Mouse (Mus musculus) embryonic facial prominence, embryonic 15.5 days (tissue): ENCODE data around the gene Rsbn1l. TPM values are rescaled to one million over a fixed set of nuclear protein-coding genes. Genes with fewer than 3 reads are reported as not detected.

Experiments
- ATAC-seq: fragments of 200-750 bp; cut with Nextera tagmentation; 2 replicates; pipeline ENCODE4 v1.8.0; 2017; ENCODE audit warnings: low read depth, moderate TSS enrichment; ENCODE audit not compliant: insufficient number of reproducible peaks, low FRiP score, low TSS enrichment
- H3K27ac ChIP-seq: fragments of 300-500 bp; sonication (generic); replicated peaks from 2 replicates; pipeline ENCODE4 v1.5.1; 2015; ENCODE audit warnings: mild to moderate bottlenecking, inconsistent platforms
- H3K27me3 ChIP-seq: fragments of 300-500 bp; sonication (generic); 2 replicates; pipeline ENCODE4 v1.6.1; 2015; ENCODE audit warnings: inconsistent platforms
- H3K36me3 ChIP-seq: fragments of 300-500 bp; sonication (generic); 2 replicates; pipeline ENCODE4 v1.6.1; 2015; ENCODE audit warnings: mild to moderate bottlenecking, inconsistent platforms
- H3K4me1 ChIP-seq: fragments of 300-500 bp; sonication (generic); 2 replicates; pipeline ENCODE4 v1.6.1; 2015; ENCODE audit warnings: inconsistent platforms
- H3K4me2 ChIP-seq: fragments of 300-500 bp; sonication (generic); replicated peaks from 2 replicates; pipeline ENCODE4 v1.6.1; 2015; ENCODE audit warnings: mild to moderate bottlenecking, inconsistent platforms
- H3K4me3 ChIP-seq: fragments of 300-500 bp; sonication (generic); replicated peaks from 2 replicates; pipeline ENCODE4 v1.5.1; 2015; ENCODE audit warnings: mild to moderate bottlenecking, inconsistent platforms
- H3K9ac ChIP-seq: fragments of 300-500 bp; sonication (generic); 2 replicates; pipeline ENCODE4 v1.6.1; 2015; ENCODE audit warnings: inconsistent platforms
- H3K9me3 ChIP-seq: fragments of 300-500 bp; sonication (generic); replicated peaks from 2 replicates; pipeline ENCODE4 v1.6.1; 2016; ENCODE audit warnings: inconsistent platforms
- WGBS: fragments of 180-500 bp; shearing (Covaris S2); methylation state at CpG from one replicate; pipeline ENCODE4 v1.1.7; 2015; 5-methylcytosine and 5-hydroxymethylcytosine counted together
- polyA plus RNA-seq: library from polyadenylated mRNA; unstranded; fragments of >200 nt; fragmentation: Nextera tagmentation; extraction: Ambion mirVana; gene quantifications from 2 replicates; pipeline ENCODE4 v1.2.1, GENCODE M21; 2015

Rsbn1l gene
- polyA plus RNA-seq, 1 experiment from 2014 or later: 4.8 TPM

DNA sequence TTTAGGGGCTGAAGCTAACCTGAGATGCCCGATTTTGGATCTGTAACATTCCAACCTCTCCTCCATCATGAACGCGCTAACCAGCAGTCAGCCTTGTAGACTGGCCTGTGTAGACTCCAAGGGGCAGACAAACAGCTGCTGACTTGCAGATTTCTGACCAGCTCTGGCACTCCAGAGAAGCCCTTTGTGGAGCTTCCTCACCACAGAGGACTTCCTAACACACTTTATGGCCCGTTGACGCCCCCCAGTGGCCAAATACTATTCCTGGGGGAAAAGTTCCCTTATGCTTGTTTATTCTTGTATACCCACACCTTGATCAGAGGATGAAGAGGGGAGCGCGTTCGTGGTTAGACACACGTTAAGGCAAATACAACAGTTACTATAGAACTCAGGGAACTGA is 12.8 kb upstream of the Rsbn1l start:
- WGBS: 61% methylated on average over 9 of the region's 9 CpGs
- Histone ChIP-seq H3K4me1 (no peaks in the 10 kb centered on the region), H3K9ac (no peak overlapping the region), H3K9me3 (no peaks in the 10 kb centered on the region), H3K27ac (no peak overlapping the region), H3K4me3 (no peak overlapping the region), H3K27me3 (no peaks in the 10 kb centered on the region), H3K36me3 (no peaks in the 10 kb centered on the region), H3K4me2 (no peak overlapping the region)
- ATAC-seq: no peak

DNA sequence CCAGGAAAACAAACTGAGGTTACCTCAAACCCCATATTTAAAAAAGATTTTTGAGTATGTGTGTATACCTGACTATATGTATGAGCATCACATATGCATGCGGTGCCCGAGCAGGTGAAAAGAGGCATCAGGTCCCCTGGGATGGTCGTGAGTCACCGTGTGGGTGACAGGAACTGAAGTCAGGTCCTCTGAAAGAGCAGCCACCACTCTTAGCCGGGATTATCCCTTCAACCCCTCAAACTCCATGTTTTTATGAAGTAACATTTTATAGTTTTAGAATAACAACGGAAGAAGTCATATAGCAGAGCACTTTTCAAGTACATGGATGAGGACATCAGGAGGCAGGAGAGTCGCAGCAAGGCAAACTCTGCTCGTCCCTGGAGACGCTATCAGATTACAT is 12.3 kb upstream of the Rsbn1l start:
- Histone ChIP-seq H3K36me3 (no peaks in the 10 kb centered on the region), H3K9me3 (no peaks in the 10 kb centered on the region), H3K27me3 (no peaks in the 10 kb centered on the region), H3K4me3 (no peak overlapping the region), H3K4me1 (no peaks in the 10 kb centered on the region), H3K27ac (no peak overlapping the region), H3K4me2 (no peak overlapping the region), H3K9ac (no peak overlapping the region)
- no peak for ATAC-seq
- WGBS: 65% methylated on average over 9 of the region's 9 CpGs

DNA sequence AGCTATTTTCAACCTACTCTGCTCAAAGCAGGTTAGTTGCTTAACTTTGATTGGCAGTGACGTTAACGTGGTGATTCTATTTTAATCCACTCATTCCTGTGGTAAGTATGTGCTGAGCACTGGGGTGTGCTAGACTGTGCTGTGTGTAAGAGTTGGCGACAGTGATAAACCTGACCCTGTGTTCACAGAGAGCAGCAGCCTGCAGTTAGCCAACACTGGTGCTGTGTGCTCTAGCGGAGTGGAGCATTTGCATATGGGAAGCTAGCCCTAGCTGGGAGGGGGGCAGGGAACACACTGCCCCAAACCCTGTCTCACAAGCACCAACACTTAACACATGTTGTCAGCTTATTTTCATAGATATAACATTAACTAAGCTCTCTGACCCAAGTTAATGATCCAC is 11.7 kb upstream of the Rsbn1l start:
- Histone ChIP-seq H3K9me3 (no peaks in the 10 kb centered on the region), H3K27me3 (no peaks in the 10 kb centered on the region), H3K4me2 (no peak overlapping the region), H3K4me3 (no peak overlapping the region), H3K4me1 (no peaks in the 10 kb centered on the region), H3K27ac (no peak overlapping the region), H3K9ac (no peak overlapping the region), H3K36me3 (no peaks in the 10 kb centered on the region)
- peak; percentile 73; the same call in 1 of the 2 replicates for ATAC-seq
- 38% methylated on average over 4 of the region's 4 CpGs for WGBS

DNA sequence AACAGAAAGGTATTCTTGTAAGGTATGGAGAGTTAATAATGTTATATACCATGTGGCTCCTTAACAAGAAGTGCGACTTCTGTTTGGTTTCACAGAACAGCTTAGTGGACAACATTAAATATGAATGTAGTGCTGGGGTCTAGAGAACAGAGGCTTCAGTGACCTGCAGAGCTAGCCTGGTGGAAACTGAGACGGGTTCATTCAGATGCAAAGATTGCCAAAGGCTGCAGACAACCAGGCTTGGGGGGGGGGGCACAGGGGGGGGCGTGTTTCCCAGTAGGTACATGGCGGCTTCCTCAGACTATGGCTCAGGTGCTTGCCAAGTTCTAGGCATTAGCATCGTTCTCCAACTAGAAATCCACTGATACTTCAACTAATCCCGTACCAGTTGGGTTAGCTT is 8.2 kb upstream of the Rsbn1l start:
- H3K9me3 ChIP-seq: no peaks in the 10 kb centered on the region
- no peaks in the 10 kb centered on the region for H3K36me3 ChIP-seq
- no peaks in the 10 kb centered on the region for H3K4me1 ChIP-seq
- no peak for ATAC-seq
- H3K27ac ChIP-seq: no peak overlapping the region
- H3K4me3 ChIP-seq: no peak overlapping the region
- H3K27me3 ChIP-seq: no peaks in the 10 kb centered on the region
- H3K4me2 ChIP-seq: no peak overlapping the region
- no peak overlapping the region for H3K9ac ChIP-seq
- WGBS: 75% methylated on average over 6 of the region's 6 CpGs

DNA sequence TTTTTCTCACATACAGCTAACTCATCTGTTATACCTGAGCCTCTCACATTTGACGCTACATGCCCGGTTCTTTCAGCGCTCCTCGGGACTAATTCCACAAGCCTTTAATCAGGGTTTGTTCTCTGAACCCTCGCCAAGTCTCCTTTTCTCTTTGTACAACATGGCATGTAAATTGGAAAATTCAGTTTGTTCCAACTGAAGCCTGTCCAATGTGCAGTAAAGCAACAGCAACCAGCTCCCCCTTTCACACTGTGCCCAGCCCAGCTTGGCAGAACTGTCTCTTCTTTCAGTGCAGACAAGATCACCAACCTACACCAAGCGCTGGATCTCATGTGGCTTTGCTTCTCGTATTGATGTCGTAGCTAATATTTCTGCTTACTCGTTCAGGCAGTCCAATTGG is 7.1 kb upstream of the Rsbn1l start:
- H3K27ac ChIP-seq: no peak overlapping the region
- H3K27me3 ChIP-seq: no peaks in the 10 kb centered on the region
- no peak for ATAC-seq
- 61% methylated on average over 9 of the region's 9 CpGs for WGBS
- no peak overlapping the region for H3K4me3 ChIP-seq
- H3K9ac ChIP-seq: no peak overlapping the region
- H3K4me2 ChIP-seq: no peak overlapping the region
- no peaks in the 10 kb centered on the region for H3K4me1 ChIP-seq
- no peaks in the 10 kb centered on the region for H3K36me3 ChIP-seq
- H3K9me3 ChIP-seq: no peaks in the 10 kb centered on the region

DNA sequence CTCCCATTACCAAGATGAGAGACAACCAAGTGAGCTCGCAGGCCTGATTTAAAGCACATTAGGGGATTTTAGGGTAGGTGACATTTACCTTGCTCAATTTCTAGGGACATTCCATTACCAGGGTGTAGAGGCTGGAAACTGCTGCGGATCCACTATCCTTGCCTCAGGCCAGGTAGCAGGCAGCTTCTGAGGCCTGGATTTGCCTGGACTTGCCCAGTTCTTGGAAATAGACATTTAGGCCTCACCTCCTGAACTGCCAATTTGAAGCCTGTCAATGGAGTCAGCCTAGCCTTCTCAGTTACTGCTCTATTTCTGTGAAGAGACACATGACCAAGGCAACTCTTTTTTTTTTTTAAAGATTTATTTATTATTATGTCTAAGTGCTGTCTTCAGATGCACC is 4.7 kb upstream of the Rsbn1l start:
- Histone ChIP-seq H3K9me3 (0 out of 2 replicates have a peak, but pooled peaks cover 5% of the 10 kb centered on the region), H3K36me3 (peaks cover 12% of the 10 kb centered on the region), H3K9ac (no peak overlapping the region), H3K4me3 (no peak overlapping the region), H3K4me2 (no peak overlapping the region), H3K27me3 (no peaks in the 10 kb centered on the region), H3K27ac (no peak overlapping the region), H3K4me1 (no peaks in the 10 kb centered on the region)
- WGBS: 71% methylated on average over 2 of the region's 2 CpGs
- ATAC-seq: no peak

DNA sequence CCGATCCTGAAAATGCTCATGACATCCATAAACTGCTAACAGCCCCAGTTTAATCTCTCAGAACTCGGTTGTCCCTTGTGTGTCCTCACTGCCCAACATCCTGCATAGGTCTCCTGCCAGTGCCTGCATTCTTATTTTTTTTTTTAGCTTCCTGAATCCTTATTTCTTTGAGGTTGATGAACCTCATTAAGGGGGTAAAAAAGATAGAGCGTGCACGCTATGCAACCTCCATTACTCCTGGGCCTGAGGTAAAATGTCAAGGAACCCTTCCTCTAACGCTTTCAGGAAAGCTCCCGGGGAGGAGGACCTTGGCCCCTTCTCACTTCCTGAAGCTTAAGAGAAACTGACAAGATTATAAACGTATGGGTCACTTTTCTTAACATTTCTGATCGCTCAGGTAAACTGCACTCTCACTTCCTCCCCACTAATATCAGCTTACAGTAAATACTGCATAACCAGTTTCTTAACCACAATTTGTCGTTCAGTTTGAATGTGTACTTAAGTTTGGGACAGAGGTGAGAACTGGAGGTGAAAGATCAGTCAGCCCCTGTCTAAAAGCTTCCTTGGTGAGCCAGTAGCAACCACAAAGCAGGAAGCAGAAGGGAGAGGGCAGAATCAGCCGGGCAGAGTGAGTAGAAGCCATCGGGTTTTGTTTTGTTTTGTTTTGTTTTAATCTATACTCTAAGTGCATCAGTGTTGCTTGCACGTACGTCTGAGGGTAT is 923 bp downstream of the Rsbn1l start:
- H3K4me1 ChIP-seq: 0 out of 2 replicates have a peak, but pooled peaks cover 5% of the 10 kb centered on the region
- H3K9ac ChIP-seq: no peak overlapping the region
- H3K4me3 ChIP-seq: no peak overlapping the region
- no peaks in the 10 kb centered on the region for H3K27me3 ChIP-seq
- no peak overlapping the region for H3K4me2 ChIP-seq
- no peak overlapping the region for H3K27ac ChIP-seq
- no peak for ATAC-seq
- peaks cover 12% of the 10 kb centered on the region for H3K36me3 ChIP-seq
- 62% methylated on average over 13 of the region's 13 CpGs for WGBS
- 0 out of 2 replicates have a peak, but pooled peaks cover 5% of the 10 kb centered on the region for H3K9me3 ChIP-seq

DNA sequence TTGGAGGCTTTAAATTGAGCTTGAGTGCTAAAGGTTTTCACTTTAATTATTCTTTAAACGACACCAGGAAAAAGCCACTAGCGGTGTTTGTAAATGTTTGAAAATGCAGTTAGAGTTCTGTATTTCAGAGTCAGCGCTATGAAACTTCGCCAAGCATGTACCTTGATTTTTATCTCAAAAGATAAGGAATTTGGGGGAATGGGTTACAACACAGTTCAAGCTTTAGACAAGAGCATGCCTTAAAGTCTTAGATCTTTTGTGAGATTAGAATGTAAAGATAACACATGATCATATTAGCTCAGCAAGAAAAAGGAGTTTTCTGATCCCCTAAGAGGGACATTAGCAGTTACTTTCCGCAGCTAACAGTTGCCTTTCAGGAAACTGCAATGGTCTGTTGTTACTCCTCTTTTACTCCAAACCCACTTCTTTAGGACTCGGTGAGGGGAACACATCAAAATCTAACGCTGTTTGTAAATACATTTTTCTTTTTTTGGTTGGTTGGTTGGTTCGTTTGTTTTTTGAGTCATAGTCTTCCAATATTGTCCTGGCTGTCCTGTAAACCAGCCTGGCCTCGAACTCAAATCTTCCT is 3.8 kb downstream of the Rsbn1l start:
- peak overlapping the region; percentile 55 for H3K4me2 ChIP-seq
- peak overlapping the region; percentile 95 for H3K4me3 ChIP-seq
- H3K27me3 ChIP-seq: no peaks in the 10 kb centered on the region
- H3K27ac ChIP-seq: peak overlapping the region; percentile 99; the same call in 1 of the 2 replicates
- 0 out of 2 replicates have a peak, but pooled peaks cover 5% of the 10 kb centered on the region for H3K9me3 ChIP-seq
- H3K36me3 ChIP-seq: peaks cover 9% of the 10 kb centered on the region
- H3K9ac ChIP-seq: peak overlapping the region; percentile 96
- 22% methylated on average over 9 of the region's 9 CpGs for WGBS
- H3K4me1 ChIP-seq: peaks cover 15% of the 10 kb centered on the region
- ATAC-seq: no peak

DNA sequence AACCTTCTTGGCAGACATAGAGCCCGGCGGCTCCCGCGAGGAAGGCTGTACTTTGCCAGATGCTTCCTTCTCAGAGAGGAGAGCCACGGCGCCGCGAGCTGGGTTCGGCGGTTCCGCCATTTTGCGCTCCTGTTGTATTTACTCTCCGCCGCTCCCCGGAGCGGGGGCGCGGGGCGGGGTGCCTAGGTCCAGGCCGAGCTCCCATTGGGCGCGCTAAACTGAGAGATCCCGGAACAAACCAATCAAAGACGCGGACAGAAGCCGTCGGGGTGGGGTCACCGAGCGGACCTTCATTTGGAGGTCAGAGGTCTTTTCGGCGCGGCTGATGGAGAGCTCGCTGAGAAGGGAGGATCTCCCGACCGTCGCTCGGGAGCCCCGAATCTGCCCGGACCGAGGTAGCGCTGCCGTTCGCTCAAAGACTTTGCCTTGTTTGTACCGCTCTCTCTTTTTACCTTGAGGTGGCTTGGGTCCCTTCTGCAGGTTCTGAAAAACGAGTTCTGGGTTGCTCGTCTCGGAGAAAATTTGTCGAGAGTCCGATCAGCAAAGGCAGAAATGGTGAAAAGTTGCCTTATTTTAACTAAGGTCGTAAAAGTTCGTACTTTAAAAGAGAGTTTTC is 4.4 kb downstream of the Rsbn1l start:
- Histone ChIP-seq H3K4me1 (peaks cover 15% of the 10 kb centered on the region), H3K27ac (peak overlapping the region; percentile 99), H3K4me3 (peak overlapping the region; percentile 95), H3K9me3 (0 out of 2 replicates have a peak, but pooled peaks cover 2% of the 10 kb centered on the region), H3K27me3 (no peaks in the 10 kb centered on the region), H3K36me3 (peaks cover 6% of the 10 kb centered on the region), H3K4me2 (peak overlapping the region; percentile 55), H3K9ac (peak overlapping the region; percentile 96)
- WGBS: under 1% methylated on average over 51 of the region's 51 CpGs
- ATAC-seq: peak; percentile 99

DNA sequence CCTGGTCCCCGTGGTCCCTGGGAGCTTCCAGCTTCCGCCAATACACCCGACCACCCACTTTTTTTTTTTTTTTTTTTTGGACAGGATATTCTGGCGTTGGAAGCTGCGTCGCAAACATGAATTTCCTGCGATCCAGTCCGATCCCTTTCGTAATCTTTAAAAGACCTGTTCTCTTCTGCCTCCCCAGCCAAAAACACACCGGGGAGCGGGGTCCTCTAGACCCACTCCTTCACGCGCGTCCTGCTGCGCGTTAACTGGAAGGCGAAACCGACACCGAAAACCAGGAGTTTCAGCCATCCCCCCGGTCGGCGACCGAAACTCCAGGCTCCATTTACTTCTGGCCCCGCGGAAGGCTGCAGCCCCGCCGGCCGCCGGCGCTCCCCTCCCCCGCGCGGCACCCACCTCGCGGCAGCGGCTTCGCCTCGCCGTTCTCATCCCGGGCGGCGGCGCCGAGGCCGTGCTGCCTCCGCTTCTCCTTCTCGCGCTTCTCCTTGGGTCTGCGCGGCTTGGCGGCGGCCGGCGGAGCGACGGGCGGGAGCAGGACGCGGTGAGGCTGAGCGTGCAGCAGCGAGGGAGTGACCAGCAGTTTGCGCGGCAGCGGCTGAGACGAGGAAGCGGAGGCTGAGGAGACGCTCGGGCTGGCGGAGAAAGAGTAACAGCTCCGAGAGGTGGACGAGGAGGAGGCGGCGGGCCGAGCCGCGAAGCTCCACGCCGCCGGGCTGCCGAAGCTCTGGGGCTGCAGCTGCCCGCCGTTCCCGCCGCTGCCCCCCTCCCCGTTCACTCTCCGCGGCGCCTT is 5.1 kb downstream of the Rsbn1l start:
- H3K9me3 ChIP-seq: no peaks in the 10 kb centered on the region
- H3K27me3 ChIP-seq: no peaks in the 10 kb centered on the region
- H3K4me2 ChIP-seq: peak overlapping the region; percentile 55
- under 1% methylated on average over 88 of the region's 88 CpGs for WGBS
- peaks cover 15% of the 10 kb centered on the region for H3K4me1 ChIP-seq
- peak overlapping the region; percentile 99 for H3K27ac ChIP-seq
- ATAC-seq: peak; percentile 77
- H3K4me3 ChIP-seq: peak overlapping the region; percentile 95
- H3K9ac ChIP-seq: peak overlapping the region; percentile 96
- H3K36me3 ChIP-seq: no peaks in the 10 kb centered on the region

DNA sequence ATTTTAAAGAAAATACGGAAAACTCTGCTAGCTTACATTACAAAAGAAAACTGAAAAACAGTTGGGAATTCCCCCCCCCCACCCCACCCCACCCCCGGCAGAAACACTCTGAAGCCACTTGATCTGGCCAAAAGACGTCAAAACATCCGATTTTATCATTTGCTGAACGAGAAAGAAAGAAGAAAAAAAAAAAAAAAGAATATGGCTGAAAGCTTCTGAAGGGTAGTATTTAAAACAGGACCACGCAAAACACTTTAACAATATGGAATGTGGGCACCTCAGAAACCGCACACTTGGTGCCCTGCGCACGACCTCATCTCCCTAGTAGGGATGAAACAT is 5.7 kb downstream of the Rsbn1l start:
- WGBS: under 1% methylated on average over 9 of the region's 9 CpGs
- H3K27ac ChIP-seq: peak overlapping the region; percentile 99; the same call in 1 of the 2 replicates
- H3K36me3 ChIP-seq: no peaks in the 10 kb centered on the region
- no peak for ATAC-seq
- H3K9me3 ChIP-seq: no peaks in the 10 kb centered on the region
- H3K9ac ChIP-seq: peak overlapping the region; percentile 96; the same call in 1 of the 2 replicates
- peak overlapping the region; percentile 55 for H3K4me2 ChIP-seq
- no peaks in the 10 kb centered on the region for H3K27me3 ChIP-seq
- peaks cover 17% of the 10 kb centered on the region for H3K4me1 ChIP-seq
- H3K4me3 ChIP-seq: peak overlapping the region; percentile 95
